Mouse (Mus musculus): Measurements from ENCODE around the gene Usp7.
"Not testable (repeated sequence)": the region's sequence is repeated elsewhere in the genome, so short reads cannot be mapped to it uniquely, and the experiment has no call there.

Usp7 gene

DNA sequence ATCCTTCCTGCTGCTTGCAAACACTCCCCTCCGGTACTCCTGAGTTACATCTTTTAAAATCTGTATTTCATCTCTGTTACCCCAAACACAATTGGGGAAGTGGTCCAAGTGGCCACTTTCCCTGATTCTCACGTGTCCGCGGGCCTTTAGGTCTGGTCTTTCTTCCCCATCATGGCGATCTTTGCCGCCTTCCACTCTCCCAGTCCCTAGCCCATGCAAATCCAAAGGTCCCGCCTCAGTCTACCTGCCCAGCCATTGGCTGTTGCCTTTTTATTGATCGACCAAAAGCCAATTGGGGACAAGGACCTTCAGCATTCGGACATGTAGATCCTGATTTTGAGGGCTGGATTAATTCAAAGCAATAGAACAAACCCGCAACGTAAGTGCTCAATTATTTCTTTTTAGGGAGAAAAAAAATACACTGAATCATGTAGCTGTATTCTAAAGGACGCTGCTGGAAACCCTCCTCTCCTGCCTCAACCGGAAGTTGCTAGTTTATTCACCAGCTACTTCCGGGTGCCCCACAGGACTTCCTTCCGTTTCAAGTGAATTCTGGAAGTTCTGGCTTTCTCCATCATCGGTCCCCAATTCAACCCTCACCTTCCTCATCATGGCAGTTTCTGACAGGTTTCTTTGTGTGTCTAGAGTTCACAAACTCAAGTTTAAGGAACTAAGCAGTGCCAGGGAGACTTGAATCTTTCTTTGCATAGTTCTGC lies 8.8 kb downstream of the Usp7 start:
- no peak for DNase-seq (ENCODE audit: low read depth, low spot score)

DNA sequence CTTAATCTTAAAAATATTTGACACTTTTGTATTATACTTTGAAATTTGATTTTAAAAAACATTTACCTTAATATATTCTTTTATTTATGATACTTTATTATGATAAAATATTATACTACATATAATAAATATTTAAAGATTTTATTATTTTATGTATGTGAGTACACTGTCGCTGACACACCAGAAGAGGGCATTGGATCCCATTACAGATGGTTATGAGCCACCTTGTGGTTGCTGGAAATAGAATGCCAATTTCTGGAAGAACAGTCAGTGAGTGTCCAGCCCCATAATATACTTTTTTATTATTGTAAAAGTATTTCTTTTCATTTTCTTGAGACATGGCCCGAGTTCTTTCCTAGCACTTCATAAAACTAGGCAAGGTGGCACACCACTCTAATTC lies 10.4 kb downstream of the Usp7 start:
- DNase-seq (ENCODE audit: low read depth, low spot score): no peak

DNA sequence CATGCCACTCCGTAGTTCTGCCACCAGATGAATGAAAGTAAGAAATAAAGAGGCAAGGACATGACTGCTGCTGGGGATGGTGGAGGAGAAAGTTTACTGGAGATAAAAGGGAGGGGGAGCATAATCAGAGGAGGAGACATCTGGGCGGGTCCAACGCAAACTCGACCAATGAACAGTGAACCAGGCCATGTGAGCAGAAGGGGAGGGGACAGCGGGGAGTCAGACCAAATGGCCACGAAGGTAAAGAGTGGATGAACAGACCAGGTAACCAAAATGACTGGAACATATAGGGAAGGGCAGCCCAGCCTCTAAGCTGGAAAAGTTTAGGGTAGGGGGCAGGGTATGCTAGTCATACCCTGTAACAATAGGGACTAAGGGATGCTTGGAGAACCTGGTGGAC lies 10.9 kb downstream of the Usp7 start:
- DNase-seq (ENCODE audit: low read depth, low spot score): no peak

DNA sequence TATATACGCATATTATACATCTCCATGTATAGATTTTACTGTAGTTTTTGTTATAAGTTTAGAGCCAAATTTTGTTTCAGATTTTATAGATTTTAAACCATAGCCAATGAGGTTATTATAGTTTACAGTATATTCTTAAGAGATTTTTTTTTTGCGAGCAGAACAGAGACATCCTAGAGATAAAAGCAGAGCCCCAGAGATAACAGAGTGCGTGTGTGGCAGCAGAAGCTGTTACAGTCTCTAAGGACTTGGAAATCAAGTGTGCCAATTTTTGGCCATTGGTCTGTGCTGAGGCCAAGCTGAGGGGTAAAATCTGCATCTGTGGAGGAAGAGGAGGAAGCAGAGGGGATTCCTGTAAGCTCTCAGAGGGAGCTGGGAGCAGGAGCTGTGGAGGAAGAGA lies 11.9 kb downstream of the Usp7 start:
- DNase-seq (ENCODE audit: low read depth, low spot score): no peak

DNA sequence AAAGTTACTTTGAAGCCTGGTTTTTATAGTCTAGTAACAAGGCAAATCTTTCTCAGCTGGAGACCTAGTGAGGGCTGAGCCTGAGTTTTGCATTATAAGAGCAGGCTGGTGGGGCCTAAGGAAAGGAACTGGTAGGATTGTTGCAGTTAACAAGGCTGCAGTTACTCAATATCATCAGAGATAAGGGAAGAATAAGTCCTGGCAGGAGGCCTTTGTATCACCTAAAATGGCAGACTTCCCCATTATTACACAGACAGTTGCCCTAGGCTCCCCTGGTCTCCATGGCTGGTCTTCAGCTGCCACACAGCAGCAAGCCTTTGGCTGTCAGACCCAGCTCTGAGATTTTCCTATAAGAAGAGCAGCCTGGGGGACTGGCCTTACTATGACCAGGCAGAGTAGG lies 13.4 kb downstream of the Usp7 start:
- DNase-seq (ENCODE audit: low read depth, low spot score): no peak

DNA sequence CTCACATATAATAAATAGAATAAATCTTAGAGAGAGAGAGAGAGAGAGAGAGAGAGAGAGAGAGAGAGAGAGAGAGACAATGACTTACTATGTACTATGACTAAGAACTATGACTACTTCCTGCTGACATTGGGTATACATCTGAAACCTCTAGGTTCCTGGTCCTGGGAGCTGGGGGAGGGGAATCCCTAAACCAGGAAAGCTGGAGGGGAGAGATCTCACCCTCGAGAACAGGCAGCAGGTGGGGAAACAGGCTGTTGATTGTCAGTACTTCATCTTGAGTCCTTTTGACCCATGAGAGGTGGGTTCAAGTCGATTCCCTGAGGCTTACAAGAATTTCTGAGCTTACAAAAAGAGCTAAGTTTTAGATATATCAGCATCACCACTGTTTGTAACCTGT lies 14.9 kb downstream of the Usp7 start:
- no peak for DNase-seq (ENCODE audit: low read depth, low spot score)

DNA sequence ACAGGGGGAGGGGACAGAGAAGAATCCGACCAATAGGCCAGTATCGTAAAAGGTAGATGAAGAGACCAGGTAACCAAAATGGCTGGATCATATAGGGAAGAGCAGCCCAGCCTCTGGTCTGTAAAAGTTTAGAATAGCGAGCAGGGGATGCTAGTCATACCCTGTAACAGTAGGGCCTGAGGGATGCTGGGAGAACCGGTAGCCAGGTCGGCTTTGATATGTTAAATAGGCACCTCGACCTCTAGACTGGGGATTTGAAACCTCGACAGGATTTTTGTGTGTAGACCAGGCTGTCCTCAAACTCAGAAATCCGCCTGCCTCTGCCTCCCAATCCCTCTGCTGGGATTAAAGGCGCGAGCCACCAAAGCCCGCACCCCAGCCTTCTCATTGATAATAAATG lies 15.5 kb downstream of the Usp7 start:
- no peak for DNase-seq (ENCODE audit: low read depth, low spot score)

DNA sequence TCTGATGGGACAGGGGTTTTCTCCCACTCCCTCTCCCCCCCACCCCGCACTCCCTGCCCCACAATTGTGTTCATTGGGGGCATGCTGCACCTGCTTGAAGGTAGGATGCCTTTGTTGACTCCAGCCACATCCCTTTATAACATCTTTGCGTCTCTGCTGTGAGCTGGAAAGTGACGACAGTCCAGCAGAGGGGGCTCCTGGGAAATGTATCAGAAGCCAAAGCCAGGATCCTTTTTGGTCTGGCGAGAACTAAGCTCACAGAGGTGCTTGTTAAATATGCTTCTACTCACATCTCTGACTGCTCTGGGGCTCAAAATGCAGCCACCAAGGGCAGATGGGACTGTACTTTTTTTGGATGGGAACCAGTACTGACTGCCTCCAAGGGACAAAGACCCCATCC lies 21.0 kb downstream of the Usp7 start:
- no peak for DNase-seq (ENCODE audit: low read depth, low spot score)

DNA sequence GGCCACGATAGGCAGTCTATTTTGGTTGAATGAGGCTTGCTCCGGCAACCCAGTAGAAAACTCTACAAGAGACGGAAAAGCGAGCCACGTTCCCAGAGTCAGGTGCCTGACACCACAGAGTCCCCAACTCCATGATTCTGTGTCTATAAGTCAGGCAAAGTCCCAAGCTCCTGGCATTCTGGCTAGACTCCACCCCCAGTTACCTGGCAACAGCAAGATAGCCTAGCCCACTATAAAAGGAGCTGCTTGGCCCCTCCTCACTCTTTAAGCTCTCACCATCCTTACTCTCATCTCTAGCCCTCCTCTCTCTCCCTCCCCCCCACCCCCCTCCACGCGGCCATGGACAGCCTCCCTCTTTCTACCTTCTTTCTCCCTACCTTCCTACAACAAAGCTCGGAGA lies 21.8 kb downstream of the Usp7 start:
- DNase-seq (ENCODE audit: low read depth, low spot score): not testable (repeated sequence)

DNA sequence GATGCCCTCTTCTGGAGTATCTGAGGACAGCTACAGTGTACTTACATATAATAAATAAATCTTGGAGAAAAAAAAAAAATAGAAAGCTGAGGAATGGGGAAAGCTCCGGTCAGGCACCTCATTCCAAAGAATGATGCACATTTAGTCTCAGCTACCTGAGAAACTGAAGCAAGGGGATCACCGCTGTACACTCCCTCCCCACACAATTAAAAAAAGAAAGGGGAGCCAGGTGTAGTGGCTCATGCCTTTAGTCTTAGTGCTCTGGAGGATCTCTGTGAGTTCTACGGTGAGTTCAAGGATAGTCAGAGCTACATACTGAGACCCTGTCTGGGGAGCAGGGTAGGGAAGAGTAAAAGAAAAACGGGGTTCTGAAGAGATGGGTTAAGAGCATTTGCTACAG lies 22.6 kb downstream of the Usp7 start:
- no peak for DNase-seq (ENCODE audit: low read depth, low spot score)

DNA sequence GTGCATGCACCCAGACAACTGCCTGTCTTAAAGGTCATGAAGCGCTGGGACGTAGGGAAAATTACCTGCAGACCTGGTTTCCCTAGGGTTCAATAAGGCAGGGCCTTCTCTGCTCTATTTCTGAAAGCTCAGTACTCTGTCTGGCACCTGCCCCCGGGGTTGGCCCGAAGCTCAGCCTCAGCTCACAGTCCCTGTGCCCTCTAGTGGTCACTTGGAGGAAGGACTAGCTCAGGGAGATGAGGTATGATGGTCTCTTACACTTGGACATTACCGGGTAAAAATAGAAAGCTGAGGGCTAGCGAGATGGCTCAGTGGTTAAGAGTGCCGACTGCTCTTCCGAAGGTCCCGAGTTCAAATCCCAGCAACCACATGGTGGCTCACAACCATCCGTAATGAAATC lies 23.0 kb downstream of the Usp7 start:
- peak; percentile 90 for DNase-seq (ENCODE audit: low read depth, low spot score)

DNA sequence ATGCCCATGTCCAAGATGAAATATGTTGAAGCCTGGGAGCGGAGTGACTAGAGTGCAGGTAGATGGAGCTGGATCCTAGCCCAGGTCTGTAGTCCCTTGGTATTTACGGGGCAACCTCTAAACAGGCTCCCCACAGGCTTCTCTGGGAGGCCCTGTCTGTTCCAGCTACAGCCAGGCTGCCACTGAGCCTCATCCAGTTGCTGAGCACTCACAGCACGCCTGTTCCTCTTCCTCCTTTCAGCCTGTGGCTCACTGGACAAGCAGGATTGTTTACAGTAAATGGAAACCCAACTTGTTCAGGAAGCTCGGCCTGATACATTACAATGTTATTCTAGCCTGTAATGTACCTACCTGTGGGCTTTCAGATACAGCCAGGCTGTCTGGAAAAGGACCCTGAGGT lies 23.5 kb downstream of the Usp7 start:
- DNase-seq (ENCODE audit: low read depth, low spot score): no peak

DNA sequence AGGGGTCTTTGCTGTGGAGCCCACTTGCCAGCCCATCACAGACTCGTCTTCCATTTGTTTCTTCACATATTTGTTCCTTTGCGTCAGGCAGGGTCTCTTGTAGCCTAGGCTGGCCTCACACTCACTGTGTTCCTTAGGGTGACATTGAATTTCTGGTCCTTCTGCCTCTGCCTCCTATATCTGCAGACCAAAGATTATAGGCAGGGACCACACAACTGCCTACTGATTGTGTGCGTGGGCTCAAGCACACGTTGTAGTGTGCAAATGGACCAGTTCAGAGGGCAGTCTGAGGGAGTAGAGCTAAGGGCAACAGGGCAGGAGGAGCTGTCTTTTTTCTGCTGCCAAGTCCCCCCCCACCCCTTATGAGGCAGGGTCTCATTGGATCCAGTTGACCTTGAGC lies 24.0 kb downstream of the Usp7 start:
- no peak for DNase-seq (ENCODE audit: low read depth, low spot score)

DNA sequence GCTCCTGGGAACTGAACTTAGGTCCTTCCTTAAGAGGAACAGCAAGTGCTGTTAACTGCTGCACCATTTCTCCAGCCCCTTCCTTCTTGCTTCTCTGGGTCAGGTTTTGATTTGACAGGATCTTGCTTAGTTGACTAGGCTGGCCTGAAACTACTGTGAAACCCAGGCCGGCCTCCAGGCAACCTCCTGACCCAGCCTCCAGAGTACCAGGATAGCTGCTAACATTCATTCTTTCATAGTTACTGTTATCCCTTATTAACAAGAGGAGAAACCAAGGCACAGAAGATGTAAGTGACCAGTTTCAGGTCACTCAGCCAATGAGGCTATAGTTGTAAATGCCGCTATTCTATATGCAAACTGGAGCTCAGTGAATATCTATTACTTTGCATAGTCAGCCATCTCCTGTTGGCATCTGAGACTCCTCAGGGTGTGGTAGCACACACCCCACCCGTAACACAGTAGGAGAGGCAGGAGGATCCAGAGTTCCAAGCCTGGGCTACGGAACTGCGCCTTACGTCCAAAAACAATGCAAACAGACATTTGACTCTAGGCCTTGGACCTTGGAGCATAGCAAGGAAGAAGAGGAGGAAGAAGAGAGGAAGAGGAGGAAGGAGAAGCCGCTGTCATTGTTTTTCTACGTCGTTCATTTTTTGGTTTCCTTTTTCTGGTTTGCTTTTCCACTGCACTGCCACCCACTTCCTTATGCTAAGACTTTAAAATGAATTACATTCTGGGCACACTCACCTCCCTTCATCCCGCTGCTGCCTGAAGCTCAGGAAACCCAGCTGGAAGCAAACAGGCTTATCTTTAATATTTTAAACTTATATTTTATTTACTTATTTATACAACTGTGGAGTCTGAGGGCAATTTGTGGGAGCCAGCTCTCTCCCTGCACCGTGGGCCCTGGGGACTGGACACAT lies 24.7 kb downstream of the Usp7 start:
- peak; percentile 68 for DNase-seq (ENCODE audit: low read depth, low spot score)

DNA sequence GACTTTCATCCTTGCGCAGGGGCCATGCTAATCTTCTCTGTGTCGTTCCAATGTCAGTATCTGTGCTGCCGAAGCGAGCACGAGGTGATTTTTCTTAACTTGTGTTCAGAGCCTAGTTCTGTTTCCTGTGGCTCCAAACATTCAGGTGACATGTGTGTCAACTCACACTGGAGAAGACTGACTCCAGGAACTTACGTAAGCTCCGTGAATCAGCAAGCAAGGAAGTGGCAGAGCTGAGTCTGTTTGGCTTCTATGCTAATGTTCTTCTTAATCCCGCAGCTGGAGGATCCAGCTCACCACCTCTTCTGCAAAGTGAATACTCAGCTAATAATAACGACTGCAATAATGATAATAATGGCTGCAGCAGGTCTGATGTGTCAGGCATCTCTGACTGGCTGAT lies 25.9 kb downstream of the Usp7 start:
- DNase-seq (ENCODE audit: low read depth, low spot score): peak; percentile 68

DNA sequence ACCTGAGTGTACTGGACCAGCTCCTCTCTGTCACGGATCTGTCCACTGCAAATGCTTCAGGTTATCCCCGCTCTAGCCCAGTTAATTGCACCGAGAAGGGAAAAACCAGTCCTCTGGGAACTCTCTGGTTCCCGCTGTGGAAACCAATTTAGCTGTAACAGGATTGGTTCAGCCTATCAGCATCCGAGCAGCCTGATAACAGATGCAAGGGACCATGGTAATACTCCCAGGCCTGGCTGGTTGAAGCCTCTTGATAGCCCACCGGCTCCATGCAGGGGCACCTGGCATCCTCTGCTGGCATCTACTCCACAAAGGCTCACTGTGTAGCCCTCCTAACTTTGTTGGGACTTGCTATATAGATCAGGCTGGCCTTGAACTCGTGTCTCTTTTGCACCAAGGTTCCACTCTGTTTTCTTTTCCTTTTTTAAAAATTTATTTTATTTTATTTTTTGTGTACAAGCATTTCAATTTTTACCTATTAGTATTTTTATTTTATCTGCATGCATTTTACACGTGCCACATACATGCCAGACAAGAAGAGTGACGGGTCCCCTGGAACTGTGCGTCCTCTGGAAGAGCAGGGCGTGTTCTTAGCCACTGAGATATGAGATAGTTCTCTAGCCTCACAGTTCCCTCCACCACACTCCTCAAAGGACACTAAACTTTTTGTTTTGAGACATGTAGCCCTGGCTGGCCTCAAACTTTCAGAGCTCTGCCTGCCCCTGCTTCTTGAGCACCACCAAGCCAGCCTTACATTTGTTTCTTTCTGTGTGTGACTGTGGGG lies 27.8 kb downstream of the Usp7 start:
- no peak for DNase-seq (ENCODE audit: low read depth, low spot score)

DNA sequence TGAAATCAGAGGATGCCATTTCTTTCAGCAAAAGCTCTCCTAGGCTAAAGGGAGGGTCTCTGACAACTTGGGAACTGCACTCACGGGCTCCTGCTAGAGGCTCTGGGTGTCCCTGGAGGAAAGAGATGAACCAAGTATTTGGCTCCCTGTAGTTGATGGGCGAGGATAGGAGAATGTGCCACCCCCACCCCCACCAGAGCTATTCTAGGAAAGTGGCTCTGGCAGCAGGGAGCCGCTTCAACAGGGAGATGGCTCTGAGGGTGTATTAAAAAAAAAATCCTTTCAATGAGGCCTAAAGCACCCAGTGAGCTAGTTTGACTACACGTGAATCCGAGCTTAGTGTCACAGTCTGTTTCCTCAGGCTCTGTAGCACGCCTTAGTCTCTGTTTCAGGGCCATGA lies 29.1 kb downstream of the Usp7 start:
- peak; percentile 89 for DNase-seq (ENCODE audit: low read depth, low spot score)

DNA sequence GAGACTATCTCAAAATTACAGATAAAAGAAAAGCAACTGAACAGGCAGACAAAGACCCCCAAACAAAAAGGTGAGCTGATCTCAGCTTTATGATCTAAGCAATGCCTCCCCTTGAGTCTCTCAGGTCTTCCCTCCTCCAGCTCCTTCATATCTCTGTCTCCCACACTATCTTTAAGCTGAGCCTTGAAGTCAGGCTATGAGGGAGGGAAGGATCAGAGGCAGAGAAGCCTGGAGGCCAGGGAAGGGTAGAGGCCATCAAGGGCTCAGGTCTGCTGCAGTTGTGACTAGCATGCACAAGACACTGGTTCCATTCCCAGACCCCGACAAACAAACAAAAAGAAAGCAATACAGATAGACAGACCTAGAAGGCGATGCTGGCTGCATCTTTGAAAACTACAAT lies 30.2 kb downstream of the Usp7 start:
- DNase-seq (ENCODE audit: low read depth, low spot score): no peak

DNA sequence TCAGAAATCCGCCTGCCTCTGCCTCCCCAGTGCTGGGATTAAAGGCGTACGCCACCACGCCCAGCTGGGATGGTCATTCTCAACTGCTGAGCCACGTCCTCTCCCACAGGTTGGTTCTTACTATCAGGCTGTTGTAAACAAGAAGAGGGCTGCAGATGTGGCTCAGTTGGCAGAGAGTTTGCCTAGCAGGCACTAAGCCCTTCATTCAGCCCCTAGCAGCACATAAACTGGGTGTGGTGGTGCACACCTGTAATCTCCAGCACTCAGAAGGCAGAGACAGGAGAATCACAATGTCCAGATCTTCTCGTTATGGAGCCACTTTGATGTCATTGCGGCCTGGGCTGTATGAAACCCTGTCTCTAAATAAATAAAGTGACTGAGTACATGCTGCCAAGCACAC lies 31.1 kb downstream of the Usp7 start:
- DNase-seq (ENCODE audit: low read depth, low spot score): no peak

DNA sequence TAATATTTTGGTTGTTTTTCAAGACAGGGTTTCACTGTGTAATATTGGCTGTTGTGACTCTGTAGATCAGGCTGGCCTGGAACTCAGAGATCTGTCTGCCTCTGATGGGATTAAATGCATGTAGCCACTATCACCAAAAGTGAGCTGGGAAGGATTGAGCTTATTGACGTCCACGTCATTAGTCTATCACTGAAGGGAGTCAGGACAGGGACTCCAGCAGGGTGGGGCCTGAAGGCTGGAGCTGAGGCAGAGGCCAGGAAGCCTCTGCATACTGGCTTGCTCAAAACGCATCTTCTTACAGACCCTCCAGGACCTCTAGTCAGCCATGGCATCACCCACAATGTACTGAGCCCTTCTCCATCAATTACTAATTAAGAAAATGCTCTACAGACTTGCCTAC lies 33.1 kb downstream of the Usp7 start:
- no peak for DNase-seq (ENCODE audit: low read depth, low spot score)

DNA sequence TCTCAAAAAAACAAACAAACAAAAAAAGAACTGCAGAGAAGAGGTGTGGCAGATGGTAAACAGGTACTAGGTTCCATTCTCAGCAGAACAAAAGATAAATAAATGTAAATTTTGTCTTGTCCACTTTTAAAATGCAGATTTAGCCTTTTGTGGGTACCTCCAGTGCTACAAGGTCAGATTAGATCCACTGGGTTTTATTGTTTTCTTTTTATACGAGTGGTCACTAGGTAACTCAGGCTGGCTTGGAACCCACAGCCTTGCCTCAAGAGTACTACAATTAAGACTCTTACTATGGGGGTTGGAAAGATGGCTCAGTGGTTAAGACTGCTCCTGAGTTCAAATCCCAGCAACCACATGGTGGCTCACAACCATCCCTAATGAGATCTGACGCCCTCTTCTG lies 33.9 kb downstream of the Usp7 start:
- DNase-seq (ENCODE audit: low read depth, low spot score): no peak

DNA sequence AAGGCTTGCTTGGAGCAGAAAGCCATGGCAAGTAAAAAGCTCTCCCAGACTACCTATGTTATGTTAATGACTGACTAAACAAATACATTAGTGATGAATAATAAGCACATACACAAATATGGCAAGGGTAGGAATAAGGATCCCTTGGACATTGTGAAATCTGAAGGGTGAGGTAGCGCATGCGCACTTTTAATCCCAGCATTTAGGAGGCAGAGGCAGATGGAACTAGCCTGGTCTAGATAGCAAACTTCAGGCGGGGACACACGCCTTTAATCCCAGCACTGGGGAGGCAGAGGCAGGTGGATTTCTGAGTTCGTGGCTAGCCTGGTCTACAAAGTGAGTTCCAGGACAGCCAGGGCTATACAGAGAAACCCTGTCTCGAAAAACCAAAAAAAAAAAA lies 34.5 kb downstream of the Usp7 start:
- not testable (repeated sequence) for DNase-seq (ENCODE audit: low read depth, low spot score)

Data from brain, adult 2 months (tissue).